Comparison of ENCODE assay signal across 14 mouse cellular contexts in genomic region chr10:19192221-19192620, GRCm38 (mm10).
DNase-seq lines count a peak whose midpoint lies in the region; ATAC-seq and TF ChIP-seq lines count a peak whose summit lies in the region.
"Had no signal": no experiment of that assay in that cellular context is flagged by ENCODE, and none has a peak within 500 bp of the region (broad histone marks: within the 10 kb centered on the region; RNA-seq: fewer than 3 reads in every experiment).

No protein-coding gene starts in this region.

- TF ChIP-seq CTCF in intestine, postnatal 0 days (IDR thresholded peaks at IDR 0.05; ENCODE audit: low read depth), result no peak
- no peak for TF ChIP-seq CTCF in ES-Bruce4 (IDR thresholded peaks at IDR 0.05; ENCODE audit: low read depth, low read length)

- peak; percentile 71; the same call in 1 of the 2 replicates for TF ChIP-seq EP300 in ES-Bruce4 (IDR thresholded peaks at IDR 0.05; ENCODE audit: insufficient read depth, low read depth, low read length)

- H3K36me3 ChIP-seq in intestine, embryonic 15.5 days, result no peaks in the 10 kb centered on the region
- no peaks in the 10 kb centered on the region for H3K36me3 ChIP-seq in intestine, postnatal 0 days (ENCODE audit: control insufficient read depth, insufficient read depth)
- H3K36me3 ChIP-seq in ES-Bruce4 (ENCODE audit: control insufficient read depth, insufficient read depth, low read length, poor library complexity, severe bottlenecking), result no peaks in the 10 kb centered on the region
- H3K36me3 ChIP-seq: embryonic facial prominence, embryonic 13.5 days; heart, embryonic 13.5 days had no signal

- no peak overlapping the region for H3K4me3 ChIP-seq in intestine, embryonic 15.5 days (replicated peaks)
- no peak overlapping the region for H3K4me3 ChIP-seq in intestine, postnatal 0 days (ENCODE audit: low read depth, low read length)
- H3K4me3 ChIP-seq in ES-Bruce4 (ENCODE audit: low read depth, low read length), result no peak overlapping the region
- H3K4me3 ChIP-seq: embryonic facial prominence, embryonic 13.5 days; heart, embryonic 13.5 days had no signal

- no peak for TF ChIP-seq POLR2A in ES-Bruce4 (IDR thresholded peaks at IDR 0.05; ENCODE audit: insufficient read depth, low read length)

- no peak overlapping the region for H3K4me2 ChIP-seq in intestine, embryonic 15.5 days (replicated peaks)
- H3K4me2 ChIP-seq in intestine, postnatal 0 days (replicated peaks; ENCODE audit: low read depth), result no peak overlapping the region
- H3K4me2 ChIP-seq: embryonic facial prominence, embryonic 13.5 days; heart, embryonic 13.5 days had no signal

- DNase-seq in heart, postnatal 10 days, result peak; percentile 50 to 52
- DNase-seq in thymus, postnatal 10 days (ENCODE audit: low spot score in 2 of 2), result peak; percentile 39 to 42
- DNase-seq in embryo, embryonic 9.5 days (ENCODE audit: extremely low spot score), result no peak
- DNase-seq in frontal cortex, postnatal 10 days (ENCODE audit: low spot score in 2 of 2), result no peak
- no peak for DNase-seq in adrenal gland, adult (ENCODE audit: inconsistent age in 2 of 2, low spot score in 1 of 2)
- DNase-seq: cerebellum, adult 8-10 months; kidney, adult 18-20 months; right cerebral cortex, postnatal 4 days had no signal

- H3K27me3 ChIP-seq in intestine, embryonic 15.5 days (replicated peaks), result no peaks in the 10 kb centered on the region
- no peaks in the 10 kb centered on the region for H3K27me3 ChIP-seq in intestine, postnatal 0 days (replicated peaks; ENCODE audit: control insufficient read depth, insufficient read depth, low read length)
- H3K27me3 ChIP-seq in ES-Bruce4 (ENCODE audit: control insufficient read depth, insufficient read depth, low read length, poor library complexity, severe bottlenecking), result no peaks in the 10 kb centered on the region

- intact Hi-C loops in heart, postnatal 10 days (cut with DNase I), result no loop called here

- H3K4me1 ChIP-seq in intestine, embryonic 15.5 days (replicated peaks), result peaks cover 3% of the 10 kb centered on the region; the same call in 1 of the 2 replicates
- H3K4me1 ChIP-seq in intestine, postnatal 0 days (replicated peaks; ENCODE audit: control insufficient read depth, insufficient read depth, low read length), result peaks cover 8% of the 10 kb centered on the region
- H3K4me1 ChIP-seq in ES-Bruce4 (ENCODE audit: control insufficient read depth, insufficient read depth, low read length), result peaks cover 4% of the 10 kb centered on the region

- ATAC-seq in intestine, embryonic 15.5 days, result peak; percentile 58
- no peak for ATAC-seq in intestine, postnatal 0 days

- 13% methylated on average over 1 of the region's 1 CpGs for WGBS in intestine, embryonic 15.5 days
- WGBS in intestine, postnatal 0 days, result 4% methylated on average over 1 of the region's 1 CpGs

- H3K9me3 ChIP-seq in intestine, embryonic 15.5 days, result no peaks in the 10 kb centered on the region
- no peaks in the 10 kb centered on the region for H3K9me3 ChIP-seq in intestine, postnatal 0 days (ENCODE audit: control insufficient read depth)
- H3K9me3 ChIP-seq in ES-Bruce4 (replicated peaks; ENCODE audit: control insufficient read depth, insufficient read depth, low read length, poor library complexity, severe bottlenecking), result no peaks in the 10 kb centered on the region
- H3K9me3 ChIP-seq: embryonic facial prominence, embryonic 13.5 days; heart, embryonic 13.5 days had no signal

- H3K9ac ChIP-seq in intestine, embryonic 15.5 days, result no peak overlapping the region
- H3K9ac ChIP-seq in intestine, postnatal 0 days (ENCODE audit: low read depth, low read length), result no peak overlapping the region
- no peak overlapping the region for H3K9ac ChIP-seq in ES-Bruce4 (ENCODE audit: low read depth, poor library complexity, severe bottlenecking)
- H3K9ac ChIP-seq: embryonic facial prominence, embryonic 13.5 days; heart, embryonic 13.5 days had no signal

- H3K27ac ChIP-seq in intestine, embryonic 15.5 days, result no peak overlapping the region
- H3K27ac ChIP-seq in intestine, postnatal 0 days (ENCODE audit: low read depth, low read length), result no peak overlapping the region
- no peak overlapping the region for H3K27ac ChIP-seq in ES-Bruce4 (ENCODE audit: insufficient read depth, low read length)
- H3K27ac ChIP-seq: embryonic facial prominence, embryonic 13.5 days; heart, embryonic 13.5 days; macrophage had no signal

Comparison
In these comparisons a context has a peak if more than half of its experiments do, and no peak if none do; other contexts are left out.
1. DNase-seq: peak in heart, postnatal 10 days (2 of 2) and thymus, postnatal 10 days (2 of 2); none in embryo, embryonic 9.5 days (single experiment), frontal cortex, postnatal 10 days (0 of 2) and adrenal gland, adult (0 of 2).